Mouse (Mus musculus) E14TG2a.4 (cell line): Measurements from ENCODE around the gene Pdcd2.

ENCODE experiments used
- CTCF ChIP-seq: conservative IDR thresholded peaks from 2 replicates; pipeline ENCODE4 v1.5.1; 2014; ENCODE audit warnings: low read length
- POU5F1 ChIP-seq: IDR thresholded peaks from 2 replicates; pipeline ENCODE4 v1.6.1; 2014; ENCODE audit warnings: low read length, borderline replicate concordance

DNA sequence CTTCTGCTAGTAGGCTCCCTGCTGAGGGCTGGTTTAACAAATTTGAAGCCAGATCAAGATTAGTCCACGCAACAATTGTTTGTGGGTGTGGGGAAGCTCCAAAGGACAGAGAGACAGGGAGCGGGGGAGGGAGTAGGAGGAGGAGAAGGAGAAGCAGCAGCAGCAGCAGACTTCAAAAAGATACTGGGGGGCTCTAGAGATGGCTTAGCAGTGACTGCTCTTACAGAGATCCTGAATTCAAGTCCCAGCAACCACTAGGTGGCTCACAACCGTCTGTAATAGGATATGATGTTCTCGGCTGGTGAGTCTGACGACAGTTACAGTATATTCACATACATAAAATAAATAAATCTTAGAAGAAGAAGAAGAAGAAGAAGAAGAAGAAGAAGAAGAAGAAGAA lies 3.0 kb upstream of the Pdcd2 start:
- TF ChIP-seq CTCF, result peak; percentile 29
- TF ChIP-seq POU5F1, result no peak
